Mouse (Mus musculus) heart, embryonic 13.5 days (tissue): ENCODE data around the gene Plekho2. TPM values are rescaled to one million over a fixed set of nuclear protein-coding genes. Genes with fewer than 3 reads are reported as not detected.

Experiments
- ATAC-seq: fragments of 200-750 bp; cut with Nextera tagmentation; 2 replicates; pipeline ENCODE4 v1.8.0; 2017; ENCODE audit warnings: moderate TSS enrichment; ENCODE audit not compliant: insufficient number of reproducible peaks, low FRiP score, low TSS enrichment; ENCODE audit errors: extremely low read depth
- H3K27ac ChIP-seq: fragments of 300-500 bp; sonication (generic); replicated peaks from 2 replicates; pipeline ENCODE4 v1.5.1; 2015; ENCODE audit warnings: moderate library complexity, mild to moderate bottlenecking, inconsistent platforms
- H3K27me3 ChIP-seq: fragments of 300-500 bp; sonication (generic); replicated peaks from 2 replicates; pipeline ENCODE4 v1.6.1; 2015; ENCODE audit warnings: mild to moderate bottlenecking, inconsistent platforms
- H3K36me3 ChIP-seq: fragments of 300-500 bp; sonication (generic); 2 replicates; pipeline ENCODE4 v1.6.1; 2015; ENCODE audit warnings: mild to moderate bottlenecking, inconsistent platforms
- H3K4me1 ChIP-seq: fragments of 300-500 bp; sonication (generic); 2 replicates; pipeline ENCODE4 v1.6.1; 2015; ENCODE audit warnings: inconsistent platforms
- H3K4me2 ChIP-seq: fragments of 300-500 bp; sonication (generic); 2 replicates; pipeline ENCODE4 v1.6.1; 2015; ENCODE audit warnings: inconsistent platforms, mild to moderate bottlenecking, moderate library complexity
- H3K4me3 ChIP-seq: fragments of 300-500 bp; sonication (generic); 2 replicates; pipeline ENCODE4 v1.5.1; 2015; ENCODE audit warnings: moderate library complexity, mild to moderate bottlenecking, inconsistent platforms
- H3K9ac ChIP-seq: fragments of 300-500 bp; sonication (generic); 2 replicates; pipeline ENCODE4 v1.6.1; 2015; ENCODE audit warnings: inconsistent platforms, mild to moderate bottlenecking, moderate library complexity
- H3K9me3 ChIP-seq: fragments of 300-500 bp; sonication (generic); 2 replicates; pipeline ENCODE4 v1.6.1; 2016; ENCODE audit warnings: inconsistent platforms
- WGBS: fragments of 180-500 bp; shearing (Covaris S2); methylation state at CpG from one replicate; pipeline ENCODE4 v1.1.7; 2015; ENCODE audit warnings: mixed read lengths; 5-methylcytosine and 5-hydroxymethylcytosine counted together
- polyA plus RNA-seq: library from polyadenylated mRNA; unstranded; fragments of >200 nt; fragmentation: Nextera tagmentation; extraction: Ambion mirVana; gene quantifications from 2 replicates; pipeline ENCODE4 v1.2.1, GENCODE M21; 2015

The Plekho2 gene
- polyA plus RNA-seq, 1 experiment from 2014 or later = 10.7 TPM

DNA sequence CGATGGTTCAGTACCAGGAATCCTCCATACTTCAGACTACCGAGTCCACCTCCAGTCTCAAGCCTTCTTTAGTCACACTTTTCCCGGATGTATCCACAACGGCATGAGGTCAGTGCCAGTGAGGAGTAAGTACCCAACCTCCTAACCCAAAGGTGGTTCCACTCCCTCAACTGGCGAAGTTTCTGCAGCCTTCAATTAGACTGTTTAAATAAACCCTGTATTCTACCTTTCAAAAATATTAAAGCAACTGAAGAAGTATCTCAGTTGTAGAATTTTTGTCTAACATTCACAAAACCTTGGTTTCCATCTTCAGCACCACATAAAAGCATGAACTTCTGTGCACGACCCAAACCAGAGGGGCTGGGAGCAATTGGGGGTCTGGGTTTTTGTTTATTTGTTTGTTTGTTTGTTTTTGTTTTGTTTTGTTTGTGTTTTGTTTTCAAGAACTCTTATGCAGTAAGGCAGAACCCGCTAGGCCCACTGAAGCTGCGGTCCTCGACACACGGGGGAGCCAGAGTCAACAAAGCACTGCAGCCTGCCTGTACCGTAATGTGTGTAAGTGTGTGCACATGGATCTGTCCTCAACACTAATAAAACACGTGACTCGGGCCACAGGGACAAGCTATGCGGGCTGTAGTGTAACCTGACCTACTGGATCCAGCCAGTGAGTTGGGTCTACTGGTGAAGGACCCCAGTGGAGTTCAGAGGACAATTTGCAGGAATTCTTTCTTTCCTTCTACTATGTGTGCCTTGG lies 56.1 kb downstream of the Plekho2 start:
- Histone ChIP-seq H3K4me1 (peaks cover 23% of the 10 kb centered on the region), H3K36me3 (no peaks in the 10 kb centered on the region), H3K9ac (no peak overlapping the region), H3K9me3 (no peaks in the 10 kb centered on the region), H3K4me3 (no peak overlapping the region), H3K27me3 (peaks cover 19% of the 10 kb centered on the region), H3K27ac (no peak overlapping the region), H3K4me2 (no peak overlapping the region; the same call in 1 of the 2 replicates)
- ATAC-seq = peak; percentile 63; the same call in 1 of the 2 replicates
- 21% methylated on average over 14 of the region's 14 CpGs for WGBS

DNA sequence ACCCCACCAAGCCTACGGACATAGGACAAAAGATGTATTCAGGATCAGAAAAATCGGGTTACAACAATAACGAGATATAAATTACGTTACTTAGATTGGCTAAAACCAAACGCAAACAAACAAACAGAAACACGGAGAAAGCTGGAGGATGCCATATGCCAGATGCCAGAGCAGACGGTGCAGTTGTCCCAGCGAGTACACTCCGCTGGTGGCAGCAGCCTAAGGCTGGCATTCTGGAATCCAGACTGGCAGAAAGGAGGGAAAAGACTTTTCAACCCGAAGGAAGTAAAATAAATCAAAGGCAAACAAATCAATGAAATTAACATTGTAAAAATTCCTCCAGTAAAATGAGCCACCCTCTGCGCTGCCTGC lies 59.3 kb downstream of the Plekho2 start:
- no peak overlapping the region for H3K27ac ChIP-seq
- WGBS = 22% methylated on average over 11 of the region's 11 CpGs
- H3K36me3 ChIP-seq = no peaks in the 10 kb centered on the region
- H3K4me2 ChIP-seq = peak overlapping the region; percentile 67
- peak overlapping the region; percentile 66 for H3K9ac ChIP-seq
- ATAC-seq = no peak
- peaks cover 27% of the 10 kb centered on the region for H3K27me3 ChIP-seq
- no peaks in the 10 kb centered on the region for H3K9me3 ChIP-seq
- H3K4me3 ChIP-seq = peak overlapping the region; percentile 39
- H3K4me1 ChIP-seq = peaks cover 14% of the 10 kb centered on the region

DNA sequence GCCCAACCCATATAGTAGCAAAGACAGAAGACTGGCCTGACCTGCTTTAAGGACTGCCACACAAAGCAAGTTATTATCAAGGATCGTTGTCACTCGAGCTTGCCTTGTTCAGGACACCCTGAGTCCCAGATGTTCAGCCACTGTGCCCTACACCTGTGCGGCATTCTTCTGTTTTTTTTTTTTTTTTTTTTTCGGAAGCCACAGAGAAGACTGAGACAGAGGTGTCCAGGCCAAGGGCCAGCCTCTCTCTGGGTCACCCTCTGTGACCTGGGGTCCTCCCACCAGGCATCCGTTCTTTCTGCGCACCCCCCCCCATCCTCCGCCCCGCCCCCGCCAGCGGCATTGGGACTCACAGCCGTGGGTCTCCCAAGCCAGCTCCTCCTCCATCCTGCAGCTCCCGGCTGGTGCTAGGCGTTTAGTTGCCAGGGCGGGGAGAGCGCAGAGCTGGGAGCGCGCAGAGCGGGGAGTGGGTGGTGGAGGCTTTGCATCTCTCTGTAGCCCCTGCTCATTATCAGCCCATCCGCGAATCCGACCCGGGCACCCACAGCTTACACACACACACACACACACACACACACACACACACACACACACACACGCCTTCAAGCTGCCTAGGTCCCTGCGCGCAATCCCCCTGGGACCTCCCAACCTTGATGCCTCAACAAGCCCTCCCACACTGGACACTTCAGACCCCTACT lies 59.9 kb downstream of the Plekho2 start, which contains the start of gene Ankdd1a:
Gene Ankdd1a (minus strand): TSS at position 387 of the 698 bp plus-strand sequence.
- WGBS = 5% methylated on average over 25 of the region's 25 CpGs

DNA sequence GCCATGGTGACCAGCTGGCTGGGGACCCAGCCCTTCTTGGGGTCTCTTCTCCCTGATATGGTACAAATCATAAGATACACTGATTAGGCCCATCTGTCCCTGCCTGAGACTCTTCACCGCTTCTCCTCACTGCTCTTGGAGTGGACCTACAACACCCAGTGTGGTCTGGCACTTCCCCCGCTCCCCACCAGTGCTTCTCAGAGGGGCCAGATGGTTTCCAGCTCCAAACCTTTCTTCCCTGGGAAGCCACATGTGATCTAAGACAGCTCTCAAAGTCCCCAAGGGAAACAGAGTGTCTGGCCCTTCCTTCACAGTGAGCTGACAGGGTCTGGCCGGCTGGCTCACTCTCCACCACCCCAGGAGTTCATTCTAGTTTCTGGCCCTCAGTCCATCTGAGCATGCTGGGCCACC lies 65.0 kb downstream of the Plekho2 start:
- no peak overlapping the region for H3K4me3 ChIP-seq
- no peaks in the 10 kb centered on the region for H3K9me3 ChIP-seq
- H3K4me1 ChIP-seq = peaks cover 2% of the 10 kb centered on the region
- no peak overlapping the region for H3K4me2 ChIP-seq
- WGBS = 36% methylated on average over 3 of the region's 3 CpGs
- no peaks in the 10 kb centered on the region for H3K36me3 ChIP-seq
- H3K27ac ChIP-seq = no peak overlapping the region
- peaks cover 21% of the 10 kb centered on the region for H3K27me3 ChIP-seq
- no peak for ATAC-seq
- H3K9ac ChIP-seq = no peak overlapping the region

More for the DNA sequence above, 59.9 kb downstream of the Plekho2 start, which contains the start of gene Ankdd1a:
- Histone ChIP-seq H3K36me3 (no peaks in the 10 kb centered on the region), H3K4me1 (peaks cover 14% of the 10 kb centered on the region), H3K4me2 (peak within 1 kb of the TSS; percentile 67), H3K9ac (peak within 1 kb of the TSS; percentile 66), H3K27me3 (peaks cover 27% of the 10 kb centered on the region), H3K9me3 (no peaks in the 10 kb centered on the region), H3K27ac (no peak within 1 kb of the TSS), H3K4me3 (peak within 1 kb of the TSS; percentile 39)
- no peak for ATAC-seq

DNA sequence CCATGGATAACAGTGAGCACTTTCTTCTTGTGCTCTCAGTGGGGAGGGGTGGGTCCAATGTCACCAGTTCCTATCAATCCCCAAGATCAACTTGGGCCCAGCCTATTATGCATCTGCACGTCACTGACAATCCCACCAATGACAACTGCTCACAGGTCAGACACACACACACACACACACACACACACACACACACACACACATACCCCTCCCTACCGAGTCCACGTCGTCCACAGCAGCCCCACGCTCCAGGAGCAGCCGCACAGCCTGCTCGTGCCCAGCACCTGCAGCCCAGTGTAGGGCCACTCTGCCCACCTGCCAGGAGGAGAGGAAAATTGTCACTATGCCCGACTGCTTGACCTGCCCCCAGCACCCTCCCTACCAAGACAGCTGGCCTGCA lies 65.4 kb downstream of the Plekho2 start:
- no peak overlapping the region for H3K27ac ChIP-seq
- WGBS = 78% methylated on average over 8 of the region's 8 CpGs
- H3K36me3 ChIP-seq = no peaks in the 10 kb centered on the region
- no peak overlapping the region for H3K4me3 ChIP-seq
- H3K27me3 ChIP-seq = peaks cover 24% of the 10 kb centered on the region
- H3K4me2 ChIP-seq = no peak overlapping the region
- peaks cover 3% of the 10 kb centered on the region; the same call in 1 of the 2 replicates for H3K4me1 ChIP-seq
- H3K9ac ChIP-seq = no peak overlapping the region
- no peaks in the 10 kb centered on the region for H3K9me3 ChIP-seq
- no peak for ATAC-seq

DNA sequence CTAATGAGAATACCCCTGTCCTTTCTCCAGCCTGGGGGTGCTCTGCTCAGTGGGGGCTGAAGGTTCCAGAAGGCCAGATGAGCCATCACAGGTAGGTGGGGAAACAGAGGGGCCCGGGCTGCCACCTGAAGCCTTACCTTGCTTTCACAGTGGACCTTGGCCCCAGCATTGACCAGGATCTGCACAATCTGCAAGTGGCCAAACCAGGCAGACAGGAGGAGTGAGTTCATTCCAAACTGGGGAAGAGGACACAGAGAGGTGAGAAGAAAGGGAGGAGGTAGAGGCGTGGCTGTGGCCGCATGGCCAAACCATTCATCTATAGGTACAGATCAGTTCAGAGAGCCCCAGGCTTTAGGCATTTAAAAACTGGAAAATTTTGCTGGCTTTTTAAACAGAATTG lies 67.3 kb downstream of the Plekho2 start:
- no peak for ATAC-seq
- Histone ChIP-seq H3K9ac (no peak overlapping the region), H3K4me3 (no peak overlapping the region), H3K4me1 (peaks cover 17% of the 10 kb centered on the region), H3K9me3 (no peaks in the 10 kb centered on the region), H3K27ac (no peak overlapping the region), H3K36me3 (no peaks in the 10 kb centered on the region), H3K4me2 (no peak overlapping the region), H3K27me3 (peaks cover 25% of the 10 kb centered on the region)
- 80% methylated on average over 3 of the region's 3 CpGs for WGBS

DNA sequence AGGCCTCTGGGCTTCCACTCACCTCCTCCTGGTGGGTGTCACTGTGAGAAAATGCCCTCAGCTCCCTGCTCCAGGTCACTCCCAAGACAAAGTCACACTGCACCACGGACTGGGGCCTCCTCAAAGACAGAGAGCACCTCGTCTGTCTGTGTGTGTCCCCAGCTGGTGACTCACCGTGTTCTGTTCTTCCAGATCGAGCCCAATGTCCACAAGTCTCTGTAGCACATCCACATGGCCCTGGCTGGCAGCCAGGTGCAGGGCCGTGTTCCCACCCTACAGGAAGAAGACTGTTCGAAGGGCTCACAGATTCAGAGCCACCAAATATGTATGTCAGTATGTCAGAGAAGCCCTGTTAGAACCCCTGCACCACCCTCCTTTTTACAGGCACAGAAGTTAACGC lies 71.4 kb downstream of the Plekho2 start:
- H3K27ac ChIP-seq = no peak overlapping the region
- no peaks in the 10 kb centered on the region for H3K36me3 ChIP-seq
- WGBS = 26% methylated on average over 7 of the region's 7 CpGs
- H3K4me1 ChIP-seq = peaks cover 17% of the 10 kb centered on the region
- ATAC-seq = no peak
- H3K27me3 ChIP-seq = peaks cover 17% of the 10 kb centered on the region
- H3K4me3 ChIP-seq = no peak overlapping the region
- no peaks in the 10 kb centered on the region for H3K9me3 ChIP-seq
- no peak overlapping the region for H3K9ac ChIP-seq
- no peak overlapping the region for H3K4me2 ChIP-seq

DNA sequence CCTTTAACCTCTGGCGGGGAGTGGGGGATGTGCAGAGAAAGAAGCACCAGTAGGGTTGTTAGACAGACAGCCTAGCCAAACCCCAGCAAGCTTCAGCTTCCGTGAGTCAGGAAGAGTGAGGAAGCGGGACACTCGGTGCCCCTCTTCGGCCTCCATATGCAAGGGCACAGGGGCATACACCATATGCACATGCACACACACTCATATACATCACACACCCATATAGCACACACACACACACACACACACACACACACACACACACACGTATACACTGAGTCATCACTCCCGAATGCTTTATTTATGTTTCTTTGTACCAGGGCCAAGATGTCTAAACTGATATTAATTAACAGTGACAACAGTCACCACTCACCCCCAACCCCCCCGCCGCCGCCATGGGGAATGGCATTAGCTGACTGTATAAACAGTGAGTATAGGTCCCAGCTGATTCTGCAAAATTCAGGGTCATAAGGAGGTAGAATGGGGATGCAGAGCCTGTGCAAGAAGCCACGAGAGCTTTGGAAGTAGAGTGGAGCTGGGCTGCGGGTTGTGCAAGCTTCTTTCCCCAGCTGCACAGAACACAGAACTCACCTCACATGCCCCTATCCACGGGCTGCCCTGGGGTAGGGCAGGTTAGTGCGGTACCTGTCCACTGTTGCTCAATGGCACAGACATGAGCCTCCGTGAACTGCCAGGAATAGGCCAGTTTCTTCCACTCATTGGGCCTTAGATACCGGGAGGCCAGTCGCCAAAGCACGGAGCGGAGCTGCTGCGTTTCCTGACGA lies 76.9 kb downstream of the Plekho2 start:
- no peak overlapping the region for H3K9ac ChIP-seq
- H3K27ac ChIP-seq = no peak overlapping the region
- H3K4me1 ChIP-seq = peaks cover 3% of the 10 kb centered on the region
- H3K4me3 ChIP-seq = no peak overlapping the region
- peaks cover 4% of the 10 kb centered on the region; the same call in 1 of the 2 replicates for H3K27me3 ChIP-seq
- H3K36me3 ChIP-seq = no peaks in the 10 kb centered on the region
- no peak for ATAC-seq
- no peak overlapping the region for H3K4me2 ChIP-seq
- H3K9me3 ChIP-seq = no peaks in the 10 kb centered on the region
- 76% methylated on average over 21 of the region's 21 CpGs for WGBS

Other genes starting within 250 kb of the Plekho2 start
- gene Pdcd7, start 233.9 kb downstream of the Plekho2 start, polyA plus RNA-seq = 5.3 and 5.9 TPM in 2 replicates
- gene Ubap1l, start 219.0 kb downstream of the Plekho2 start, polyA plus RNA-seq = 0.34 TPM in 1 of 2 replicates, not detected in the other
- 1.7 and 2.3 TPM in 2 replicates for gene Kbtbd13, start 188.4 kb downstream of the Plekho2 start, polyA plus RNA-seq
- gene Rasl12, start 181.5 kb downstream of the Plekho2 start, polyA plus RNA-seq = 5.0 and 5.2 TPM in 2 replicates
- gene Slc51b, start 157.1 kb downstream of the Plekho2 start, polyA plus RNA-seq = not detected in 2 replicates
- gene Mtfmt, start 144.3 kb downstream of the Plekho2 start, polyA plus RNA-seq = 11.8 and 15.9 TPM in 2 replicates
- 55.4 and 62.2 TPM in 2 replicates for gene Spg21, start 119.1 kb downstream of the Plekho2 start, polyA plus RNA-seq
- not detected in 2 replicates for gene Ankdd1a, start 59.8 kb downstream of the Plekho2 start, polyA plus RNA-seq
- 10.3 and 11.8 TPM in 2 replicates for gene Pif1, start 7.1 kb upstream of the Plekho2 start, polyA plus RNA-seq
- gene Rbpms2, start 49.6 kb upstream of the Plekho2 start, polyA plus RNA-seq = 106 and 109 TPM in 2 replicates
- gene Oaz2, start 88.0 kb upstream of the Plekho2 start, polyA plus RNA-seq = 249 and 267 TPM in 2 replicates
- gene Zfp609, start 247.5 kb upstream of the Plekho2 start, polyA plus RNA-seq = 4.9 and 5.9 TPM in 2 replicates